Mouse (Mus musculus) ovary, postnatal 10 days (tissue): ENCODE results near the gene Sar1b.

Experiments
- DNase-seq: peaks from one replicate; pipeline ENCODE4 v3.0.0; 2022; ENCODE audit warnings: low spot score

Sar1b gene

GRCm38 (mm10) chr11:51831962-51832909, 68.7 kb downstream of the Sar1b start:
- no peak for DNase-seq

GRCm38 (mm10) chr11:51832992-51833391, 69.5 kb downstream of the Sar1b start:
- DNase-seq, result no peak

- no peak for DNase-seq
Measured at GRCm38 (mm10) chr11:51833393-51834066, 70.0 kb downstream of the Sar1b start.

GRCm38 (mm10) chr11:51834067-51834411, 70.6 kb downstream of the Sar1b start:
- no peak for DNase-seq

GRCm38 (mm10) chr11:51835598-51835997, 72.1 kb downstream of the Sar1b start:
- no peak for DNase-seq

- DNase-seq, result no peak
Measured at GRCm38 (mm10) chr11:51836506-51836905, 73.0 kb downstream of the Sar1b start.

GRCm38 (mm10) chr11:51837164-51838153, 74.0 kb downstream of the Sar1b start:
- DNase-seq, result no peak

- DNase-seq, result no peak
Measured at GRCm38 (mm10) chr11:51839106-51839505, 75.6 kb downstream of the Sar1b start.

GRCm38 (mm10) chr11:51839973-51840372, 76.5 kb downstream of the Sar1b start:
- no peak for DNase-seq

GRCm38 (mm10) chr11:51840657-51841056, 77.2 kb downstream of the Sar1b start:
- DNase-seq, result no peak

- no peak for DNase-seq
Measured at GRCm38 (mm10) chr11:51841149-51841548, 77.7 kb downstream of the Sar1b start.
